Mouse (Mus musculus) spleen, postnatal 36 days (tissue): ENCODE data around the gene Ociad1.

Experiments
- DNase-seq, 2 experiments: peaks; one replicate each; pipeline ENCODE4 v3.0.0; 2022; ENCODE audit warnings: low spot score in 2 of 2, mixed read lengths in 1 of 2

Ociad1 gene

DNA sequence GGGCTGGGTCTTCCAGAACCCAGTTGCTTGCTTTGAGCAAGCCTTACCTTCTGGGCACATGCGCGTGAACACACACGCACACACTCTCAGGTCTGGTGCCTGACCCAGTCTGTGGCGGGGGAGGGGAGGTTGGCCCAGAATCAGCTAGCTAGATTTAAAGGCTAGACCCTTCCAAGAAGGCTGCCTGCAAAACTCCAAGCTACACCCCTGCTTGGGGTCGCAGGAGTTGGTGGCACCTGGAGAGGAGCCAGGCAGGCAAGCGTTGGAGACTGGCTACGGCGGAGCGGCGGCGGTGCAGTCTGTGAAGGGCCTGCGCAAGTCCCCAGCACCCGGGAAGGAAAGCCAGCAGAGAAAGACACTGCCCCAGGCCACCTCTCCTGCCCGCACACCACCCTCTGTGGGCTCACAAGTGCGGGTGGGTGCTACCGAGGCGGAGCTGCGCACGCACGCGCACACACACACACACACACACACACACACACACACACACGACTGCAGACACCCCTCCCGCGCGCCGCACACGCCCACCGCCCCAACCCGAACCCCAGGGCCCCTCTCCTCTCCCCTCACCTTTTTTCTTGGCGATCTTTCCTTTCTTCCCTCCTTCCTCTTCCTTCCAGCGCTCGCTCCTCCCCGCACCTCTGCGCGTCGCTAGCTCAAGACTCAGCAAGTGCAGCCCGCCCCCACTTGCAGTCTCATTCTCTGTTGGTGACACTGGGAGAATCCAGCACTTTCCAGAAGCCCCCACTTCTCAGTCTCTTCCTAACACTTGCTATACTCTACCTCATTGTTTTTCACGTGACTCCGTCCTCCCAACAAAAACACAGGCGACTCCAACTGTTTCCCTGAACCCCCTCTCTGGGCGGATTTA is 45.6 kb downstream of the Ociad1 start:
- DNase-seq, result no peak

DNA sequence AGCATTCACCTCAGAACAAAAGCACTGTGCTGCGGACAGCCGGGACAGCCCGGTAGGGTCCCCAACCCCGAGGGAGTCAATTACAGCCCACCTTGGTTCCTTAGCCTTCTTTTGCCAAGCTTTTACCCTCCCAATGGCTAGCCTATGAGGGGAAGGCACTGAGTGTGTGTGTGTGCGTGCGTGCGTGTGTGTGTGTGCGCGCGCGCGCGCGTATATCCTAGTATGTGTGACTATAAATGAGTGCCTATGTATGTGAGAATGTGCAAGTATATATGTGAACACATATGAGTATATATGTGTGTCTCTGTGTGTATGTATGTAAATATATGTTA is 46.2 kb downstream of the Ociad1 start:
- no peak for DNase-seq

DNA sequence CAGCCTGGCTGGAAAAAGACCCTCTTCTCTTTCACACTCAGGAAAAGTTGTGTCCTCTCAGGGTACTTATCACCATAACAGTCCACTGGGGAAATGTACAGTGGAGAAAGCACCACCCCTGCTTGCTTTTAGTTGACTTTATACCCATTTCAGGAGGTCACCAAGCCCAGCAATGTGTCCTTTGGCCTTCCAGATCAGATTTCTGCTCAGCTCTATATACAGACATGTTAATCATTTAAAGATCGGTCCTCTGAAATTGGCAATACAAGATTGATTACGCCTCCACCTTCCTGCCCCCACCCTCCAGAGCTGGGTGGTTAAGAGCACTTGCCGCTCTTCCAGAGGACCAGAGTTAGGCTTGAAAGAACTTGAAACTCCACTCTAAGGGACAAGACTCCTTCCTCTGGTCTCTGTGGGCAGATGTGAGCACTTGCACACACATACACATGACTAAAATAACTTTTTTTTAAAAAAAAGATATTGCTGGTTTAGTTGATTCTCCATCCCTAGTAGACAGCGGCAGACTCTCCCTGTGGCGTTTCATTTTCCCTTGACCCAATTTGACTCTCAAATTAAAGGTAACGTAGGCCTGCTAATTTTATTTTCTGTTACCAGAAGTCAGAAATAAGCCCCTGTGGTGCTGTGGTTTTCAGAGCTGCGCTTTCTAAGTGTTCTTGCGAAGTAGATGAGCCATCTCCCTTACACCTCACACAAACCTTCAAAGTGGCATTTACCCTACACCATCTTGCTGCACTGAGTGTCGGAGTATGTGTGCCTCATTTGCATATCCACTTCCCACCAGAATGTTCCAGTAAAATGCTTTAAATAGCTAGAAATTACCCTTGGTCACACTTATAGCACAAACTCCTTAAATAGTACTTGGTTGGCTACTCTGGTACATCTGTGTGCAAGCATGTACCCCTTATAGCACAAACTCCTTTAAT is 47.5 kb downstream of the Ociad1 start:
- DNase-seq, result no peak

DNA sequence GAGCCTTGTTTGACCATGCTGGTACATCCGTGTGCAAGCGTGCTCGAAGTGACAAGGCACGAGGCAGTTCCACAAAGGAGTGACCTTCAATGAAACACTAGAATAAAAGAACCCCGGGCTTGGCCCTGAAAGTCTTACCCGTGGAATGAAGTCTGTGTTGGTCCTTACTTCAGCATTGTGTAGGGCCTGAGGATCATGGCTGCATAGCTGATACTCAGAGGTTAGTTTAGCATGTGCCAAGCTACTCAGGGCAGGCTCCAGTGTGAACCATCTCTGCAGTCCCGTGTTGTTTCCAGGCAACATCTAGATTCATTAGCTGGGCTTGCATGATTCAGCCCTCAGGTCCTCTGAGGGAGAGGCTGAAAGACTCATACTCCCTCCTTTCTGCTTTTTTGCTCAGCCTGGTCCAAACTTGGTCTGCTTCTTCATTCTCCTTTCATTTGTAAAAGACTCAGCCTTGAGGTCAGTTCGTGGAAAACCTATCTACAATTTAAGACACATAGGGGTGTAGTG is 48.2 kb downstream of the Ociad1 start, which contains the start of gene Ociad2:
TSS of gene Ociad2 (minus strand) at position 306 of the 513 bp plus-strand sequence.
- DNase-seq, result no peak

DNA sequence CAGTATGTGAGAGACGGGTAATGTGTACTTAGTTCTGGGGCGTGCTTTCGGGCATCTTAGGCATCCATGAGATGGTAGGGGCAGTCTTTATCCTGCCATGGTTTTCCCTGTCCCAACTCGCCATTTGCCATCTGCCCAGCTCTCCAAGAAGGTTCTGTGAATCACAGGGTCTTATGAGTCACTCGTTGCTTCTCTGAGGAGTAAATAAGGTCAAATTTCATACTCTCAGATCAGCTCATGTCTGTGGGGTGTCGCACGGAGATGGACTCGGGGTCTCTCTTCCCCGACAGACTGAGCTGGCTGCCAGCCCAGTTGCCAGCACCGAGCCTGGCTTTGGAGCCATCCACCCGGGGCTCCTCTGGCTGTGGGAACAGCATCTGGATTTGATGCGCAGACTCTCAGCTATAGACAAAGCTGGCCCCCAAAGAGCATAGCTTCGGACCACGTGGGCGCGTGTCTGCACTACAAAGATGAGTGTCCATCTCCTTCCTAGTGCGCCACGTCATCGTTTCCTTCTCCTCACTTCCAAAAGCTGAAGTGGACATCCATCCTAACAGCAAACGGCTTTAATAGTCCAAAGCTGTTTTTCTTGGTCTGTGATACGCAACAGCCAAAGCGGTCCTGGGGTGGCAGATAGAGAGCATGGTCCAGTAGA is 50.2 kb downstream of the Ociad1 start:
- DNase-seq, result no peak

DNA sequence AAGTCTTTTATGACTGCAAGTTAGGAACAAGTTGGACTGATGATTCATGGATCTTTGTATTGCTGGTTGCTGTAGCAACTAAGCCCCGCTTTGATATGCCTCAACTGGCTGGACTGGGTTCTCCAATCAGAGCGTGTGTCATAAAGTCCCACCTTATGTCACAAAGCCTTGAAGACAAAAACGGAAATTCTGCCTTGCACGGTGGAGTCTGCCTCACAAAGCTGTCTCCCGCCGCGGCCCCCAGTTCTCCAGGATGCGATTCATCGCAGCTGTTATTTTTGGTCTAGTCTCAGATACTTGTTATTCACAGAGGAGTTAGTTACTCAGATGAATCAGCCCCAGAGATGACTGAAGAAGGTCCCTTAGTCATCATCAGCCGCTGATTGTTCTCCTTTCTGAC is 51.7 kb downstream of the Ociad1 start:
- no peak for DNase-seq

DNA sequence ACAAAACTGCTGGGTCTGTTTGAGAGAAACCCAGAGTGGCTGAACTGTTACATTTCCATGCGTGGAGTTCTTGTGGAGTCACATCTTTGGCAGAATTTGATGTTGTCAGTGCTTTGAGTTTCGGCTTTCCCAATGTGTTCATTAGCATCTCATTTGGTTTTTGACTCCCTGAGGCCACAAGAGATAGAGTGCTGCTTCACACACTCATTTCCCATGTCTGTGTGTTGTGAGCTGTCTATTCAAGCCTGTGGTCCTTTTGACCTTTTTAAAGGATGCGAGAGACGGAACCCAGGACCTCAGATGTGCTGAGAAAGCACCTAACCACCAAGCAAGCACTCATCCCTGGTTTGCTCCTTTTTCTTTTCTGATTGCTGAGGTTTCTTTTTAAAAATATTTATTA is 52.7 kb downstream of the Ociad1 start:
- DNase-seq, result no peak

DNA sequence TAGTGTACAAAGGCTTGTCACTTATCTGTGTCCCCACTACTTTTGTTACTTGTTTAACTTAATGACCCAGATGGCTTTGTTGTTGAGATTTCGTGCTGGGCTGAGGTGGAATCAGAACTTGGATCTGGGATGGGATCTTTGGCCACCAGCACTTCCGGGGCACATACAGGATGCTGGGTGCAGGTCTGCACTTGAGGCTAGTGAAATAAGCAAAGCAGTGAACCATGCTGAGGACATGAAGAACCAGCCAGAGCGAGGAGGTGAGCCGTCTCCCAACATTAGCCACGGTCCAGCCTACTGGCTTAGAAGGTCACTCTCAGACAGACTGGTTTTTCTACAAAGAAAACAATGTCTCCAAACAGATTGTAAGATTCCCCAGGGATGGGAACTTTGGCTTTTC is 56.9 kb downstream of the Ociad1 start:
- DNase-seq, result no peak

DNA sequence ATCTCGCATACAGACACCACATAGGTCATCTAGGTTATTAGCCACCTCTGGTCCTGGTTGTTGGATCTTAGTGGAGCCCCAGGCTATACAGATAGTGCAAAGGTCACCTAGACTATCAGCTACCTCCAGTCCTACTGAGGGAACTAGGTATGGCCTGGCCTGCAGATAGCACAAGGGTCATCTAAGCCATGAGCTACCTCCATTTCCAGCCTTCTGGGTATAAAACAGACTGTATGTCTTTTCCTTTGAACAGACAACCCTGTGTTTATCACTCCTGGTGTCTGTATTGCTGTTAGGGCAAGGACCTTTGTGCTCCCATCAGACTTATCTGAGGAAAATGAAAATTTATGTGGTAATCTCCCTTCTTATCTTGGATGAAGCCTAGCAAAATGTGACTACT is 59.2 kb downstream of the Ociad1 start:
- DNase-seq, result no peak

DNA sequence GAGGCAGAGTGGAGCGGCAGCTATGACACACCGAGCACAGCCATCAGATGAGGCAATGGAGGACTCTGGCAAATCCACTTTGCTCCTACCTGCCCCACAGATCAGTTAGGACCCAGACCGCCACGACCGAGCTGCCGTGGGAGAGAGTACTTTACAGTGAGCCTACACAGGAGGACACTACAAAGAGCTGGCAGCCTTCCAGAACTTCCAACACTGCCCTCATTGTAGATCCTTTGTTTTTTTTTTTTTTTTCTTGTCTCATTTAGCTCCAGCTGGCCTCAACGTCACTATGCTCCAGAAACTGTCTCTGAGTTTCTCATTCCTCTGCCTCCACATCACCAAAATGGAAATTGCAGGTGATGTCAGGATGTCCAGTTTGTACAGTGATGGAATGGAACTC is 60.9 kb downstream of the Ociad1 start:
- DNase-seq, result no peak

DNA sequence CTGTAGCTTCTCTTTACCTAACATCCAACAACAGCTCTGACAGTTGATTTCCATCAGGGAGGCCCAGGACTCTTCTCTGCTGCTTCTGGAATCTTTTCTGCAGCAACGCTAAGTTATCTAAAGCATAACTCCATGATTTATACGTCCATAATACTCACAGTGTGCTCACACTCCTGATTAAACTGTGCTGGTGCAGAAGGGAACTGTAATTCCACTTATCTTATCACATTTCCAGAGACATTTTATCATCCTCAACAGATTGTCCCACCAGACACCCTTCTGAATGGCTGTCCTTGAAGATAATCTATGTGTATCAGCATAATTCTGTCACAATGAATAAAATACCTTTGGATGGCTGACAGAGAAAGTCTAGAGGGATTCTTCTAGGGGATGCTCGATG is 61.4 kb downstream of the Ociad1 start:
- no peak for DNase-seq

DNA sequence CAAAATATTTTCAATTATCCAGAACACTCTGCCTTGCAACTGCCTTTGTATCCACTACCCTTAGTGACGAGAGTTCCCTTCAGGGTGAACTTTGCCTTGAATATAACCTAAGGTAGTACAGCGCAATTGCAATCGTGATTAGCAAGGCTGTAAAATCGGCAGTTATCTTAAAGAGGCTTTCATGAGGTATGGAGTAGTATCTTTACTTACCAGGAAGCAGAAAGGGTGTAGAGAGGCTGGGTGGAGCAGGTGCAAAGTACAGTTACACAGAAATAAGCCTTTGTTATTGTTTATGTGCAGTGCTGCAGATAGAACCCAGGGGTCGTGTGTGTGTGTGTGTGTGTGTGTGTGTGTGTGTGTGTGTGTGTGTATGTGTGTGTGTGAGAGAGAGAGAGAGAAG is 62.8 kb downstream of the Ociad1 start:
- DNase-seq, result no peak

DNA sequence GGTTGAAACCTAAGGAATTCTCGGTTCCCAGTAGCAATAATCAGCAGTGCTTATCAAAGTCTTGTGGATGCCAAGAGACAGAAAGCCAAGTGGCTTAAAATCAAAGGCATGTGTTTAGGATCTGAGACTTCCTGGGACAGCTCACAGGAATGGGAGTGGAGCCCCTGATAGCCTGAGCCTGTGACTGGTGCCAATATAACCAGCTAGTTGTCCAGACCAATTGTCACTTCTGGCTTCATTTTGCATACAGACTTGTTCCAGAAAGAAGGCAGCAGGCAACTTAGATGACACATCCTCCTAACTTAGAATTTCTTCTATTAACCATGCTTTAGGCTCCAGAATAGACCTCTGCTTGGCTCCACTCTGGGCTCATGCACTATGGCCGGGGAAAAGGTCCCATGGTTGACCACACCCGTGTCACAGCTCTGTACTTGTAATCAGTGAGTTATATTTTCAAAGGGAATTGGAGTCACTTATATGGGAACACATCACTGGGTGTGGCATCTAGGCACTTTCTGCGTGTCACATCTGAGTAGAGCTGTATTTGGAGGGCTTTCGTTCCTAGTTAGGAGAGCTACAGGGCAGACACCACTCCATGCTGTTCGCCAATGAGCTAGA is 66.7 kb downstream of the Ociad1 start:
- DNase-seq, result no peak

DNA sequence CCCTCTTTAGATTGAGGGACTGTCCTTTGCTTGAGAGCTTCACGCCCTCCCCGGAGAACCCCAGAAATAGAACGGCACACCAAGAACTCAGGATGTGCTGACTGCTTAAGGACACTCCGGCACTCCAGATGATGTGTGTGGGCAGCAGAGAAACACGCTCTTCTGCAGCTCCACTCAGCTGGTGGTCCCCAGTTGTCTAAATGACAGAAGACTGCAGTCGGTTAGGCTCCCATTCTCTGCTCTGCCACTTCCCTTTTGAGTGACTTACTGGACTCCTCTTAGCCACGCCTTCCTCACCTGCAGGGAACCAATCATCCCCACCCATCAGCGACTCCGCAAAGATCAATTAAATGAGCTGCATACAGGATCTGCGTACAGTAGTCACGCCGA is 67.2 kb downstream of the Ociad1 start:
- DNase-seq, result no peak

DNA sequence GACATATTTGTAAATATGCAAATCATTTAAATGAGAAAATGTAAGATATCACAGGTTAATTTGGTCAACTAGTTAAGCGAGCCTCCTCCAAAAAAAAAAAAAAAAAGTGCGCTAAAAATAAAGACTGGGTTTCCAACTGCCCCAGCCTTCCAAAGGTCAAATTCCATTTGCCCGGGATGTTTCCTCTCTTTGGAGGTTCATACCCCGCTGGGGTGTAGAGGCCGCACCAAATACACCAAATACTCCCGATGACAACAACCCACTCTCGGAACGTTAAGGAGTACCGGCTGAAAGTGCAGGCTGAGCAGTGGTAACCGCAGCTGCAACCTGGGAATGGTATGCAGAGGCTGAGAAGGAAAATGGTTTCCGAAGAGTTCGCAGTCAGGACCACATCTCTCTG is 67.7 kb downstream of the Ociad1 start:
- DNase-seq, result no peak

DNA sequence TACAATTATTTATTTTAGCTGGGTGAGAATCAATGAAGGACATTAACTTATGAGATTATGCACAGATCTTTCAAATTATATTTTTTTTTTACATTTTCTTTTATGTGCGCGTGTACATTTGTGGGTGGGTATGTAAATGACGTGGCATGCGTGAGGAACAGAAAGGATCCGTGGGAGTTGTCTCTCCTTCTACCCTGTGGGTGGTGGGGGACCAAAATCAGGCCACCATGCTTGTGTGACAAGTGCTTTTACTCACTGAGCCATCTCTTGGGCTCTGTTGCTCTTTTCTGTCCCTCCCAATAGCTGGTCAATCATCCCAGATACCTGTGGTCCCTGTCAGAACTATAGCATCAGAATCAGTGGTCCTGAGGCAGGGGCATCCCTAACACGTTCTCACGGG is 69.8 kb downstream of the Ociad1 start:
- DNase-seq, result no peak

DNA sequence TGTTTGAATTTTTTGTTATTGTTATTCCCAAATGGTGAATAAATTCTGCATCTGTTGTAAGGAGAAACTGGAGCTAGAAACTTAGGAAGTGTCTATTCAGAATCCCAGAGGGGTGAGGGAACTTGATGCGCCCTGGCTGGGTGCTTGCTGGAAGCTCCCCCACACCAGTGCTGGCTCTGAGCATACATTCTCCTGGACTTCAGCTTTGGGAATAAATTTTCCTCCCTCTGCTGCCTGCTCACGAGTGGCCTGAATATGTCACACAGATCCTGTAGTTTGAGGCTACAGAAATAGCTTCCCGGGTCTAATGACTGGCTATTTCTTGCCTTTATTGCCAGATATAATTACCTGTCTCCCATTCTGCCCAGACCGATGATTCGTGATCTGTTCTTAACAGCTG is 70.2 kb downstream of the Ociad1 start:
- DNase-seq, result no peak
